ENCODE assay signal across 9 mouse cellular contexts in the genomic region with DNA sequence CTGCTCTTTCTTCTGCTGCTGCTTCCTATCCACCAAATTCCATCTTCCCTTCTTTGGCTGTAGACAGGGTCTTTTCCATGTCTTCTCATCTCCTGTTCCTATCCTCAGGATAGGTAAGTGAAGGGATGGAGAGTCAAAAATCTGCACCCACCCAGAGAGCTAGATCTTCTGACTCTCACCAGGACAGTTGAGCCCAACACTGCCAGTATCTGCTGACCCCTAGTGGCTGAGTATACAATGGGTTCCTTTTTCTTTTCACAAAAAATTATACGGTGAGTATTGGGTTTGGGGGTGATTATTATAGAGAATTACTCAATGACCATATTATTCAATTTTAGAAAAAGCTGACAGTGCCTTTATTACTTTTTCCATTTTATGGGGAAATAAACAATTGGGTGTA.
DNase-seq lines count a peak whose midpoint lies in the region; ATAC-seq lines count a peak whose summit lies in the region.
"Had no signal": no experiment of that assay in that cellular context is flagged by ENCODE, and none has a peak within 500 bp of the region (broad histone marks: within the 10 kb centered on the region; RNA-seq: fewer than 3 reads in every experiment).

No protein-coding gene starts in this region.

- no peaks in the 10 kb centered on the region for H3K27me3 ChIP-seq in forebrain, embryonic 11.5 days (ENCODE audit: control insufficient read depth, insufficient read depth, low read length)
- no peaks in the 10 kb centered on the region for H3K27me3 ChIP-seq in forebrain, embryonic 15.5 days
- no peaks in the 10 kb centered on the region for H3K27me3 ChIP-seq in midbrain, embryonic 12.5 days
- no peaks in the 10 kb centered on the region for H3K27me3 ChIP-seq in midbrain, embryonic 10.5 days (ENCODE audit: low read depth, poor library complexity, severe bottlenecking)
- no peaks in the 10 kb centered on the region for H3K27me3 ChIP-seq in neural tube, embryonic 11.5 days (ENCODE audit: control insufficient read depth, insufficient read depth, low read length)
- H3K27me3 ChIP-seq: limb, embryonic 12.5 days had no signal

- H3K36me3 ChIP-seq in forebrain, embryonic 11.5 days (ENCODE audit: control insufficient read depth, insufficient read depth, low read length), result no peaks in the 10 kb centered on the region
- no peaks in the 10 kb centered on the region for H3K36me3 ChIP-seq in forebrain, embryonic 15.5 days
- no peaks in the 10 kb centered on the region for H3K36me3 ChIP-seq in midbrain, embryonic 12.5 days
- no peaks in the 10 kb centered on the region for H3K36me3 ChIP-seq in midbrain, embryonic 10.5 days
- H3K36me3 ChIP-seq in neural tube, embryonic 11.5 days (ENCODE audit: control insufficient read depth, insufficient read depth, low read length), result no peaks in the 10 kb centered on the region
- H3K36me3 ChIP-seq: limb, embryonic 12.5 days had no signal

- H3K9me3 ChIP-seq in forebrain, embryonic 11.5 days (ENCODE audit: control insufficient read depth, low read length), result no peaks in the 10 kb centered on the region
- no peaks in the 10 kb centered on the region for H3K9me3 ChIP-seq in forebrain, embryonic 15.5 days
- no peaks in the 10 kb centered on the region for H3K9me3 ChIP-seq in midbrain, embryonic 12.5 days
- H3K9me3 ChIP-seq in midbrain, embryonic 10.5 days (replicated peaks), result no peaks in the 10 kb centered on the region
- H3K9me3 ChIP-seq in neural tube, embryonic 11.5 days (ENCODE audit: control insufficient read depth, low read length), result no peaks in the 10 kb centered on the region
- H3K9me3 ChIP-seq: limb, embryonic 12.5 days had no signal

- H3K4me1 ChIP-seq in forebrain, embryonic 11.5 days (replicated peaks; ENCODE audit: control insufficient read depth, insufficient read depth, low read length), result no peaks in the 10 kb centered on the region
- H3K4me1 ChIP-seq in forebrain, embryonic 15.5 days, result no peaks in the 10 kb centered on the region
- no peaks in the 10 kb centered on the region for H3K4me1 ChIP-seq in midbrain, embryonic 12.5 days
- no peaks in the 10 kb centered on the region for H3K4me1 ChIP-seq in midbrain, embryonic 10.5 days
- no peaks in the 10 kb centered on the region for H3K4me1 ChIP-seq in neural tube, embryonic 11.5 days (ENCODE audit: control insufficient read depth, insufficient read depth, low read length)
- H3K4me1 ChIP-seq: limb, embryonic 12.5 days had no signal

- no peak overlapping the region for H3K4me2 ChIP-seq in forebrain, embryonic 11.5 days (ENCODE audit: low read depth, low read length, severe bottlenecking)
- H3K4me2 ChIP-seq in forebrain, embryonic 15.5 days (replicated peaks), result no peak overlapping the region
- no peak overlapping the region for H3K4me2 ChIP-seq in midbrain, embryonic 12.5 days (replicated peaks)
- H3K4me2 ChIP-seq in neural tube, embryonic 11.5 days (ENCODE audit: low read depth), result no peak overlapping the region
- H3K4me2 ChIP-seq: limb, embryonic 12.5 days had no signal

- H3K9ac ChIP-seq in forebrain, embryonic 11.5 days (ENCODE audit: low read length), result no peak overlapping the region
- no peak overlapping the region for H3K9ac ChIP-seq in forebrain, embryonic 15.5 days (replicated peaks)
- no peak overlapping the region for H3K9ac ChIP-seq in midbrain, embryonic 12.5 days (replicated peaks)
- H3K9ac ChIP-seq in neural tube, embryonic 11.5 days (ENCODE audit: low read length), result no peak overlapping the region
- H3K9ac ChIP-seq: limb, embryonic 12.5 days had no signal

- H3K27ac ChIP-seq in forebrain, embryonic 11.5 days (ENCODE audit: low read depth, low read length), result no peak overlapping the region
- H3K27ac ChIP-seq in forebrain, embryonic 15.5 days (replicated peaks), result no peak overlapping the region
- H3K27ac ChIP-seq in midbrain, embryonic 12.5 days (replicated peaks), result no peak overlapping the region
- H3K27ac ChIP-seq in midbrain, embryonic 10.5 days (replicated peaks), result no peak overlapping the region
- H3K27ac ChIP-seq in neural tube, embryonic 11.5 days (ENCODE audit: low read depth, low read length), result no peak overlapping the region
- H3K27ac ChIP-seq: limb, embryonic 12.5 days had no signal

- DNase-seq in forebrain, embryonic 11.5 days (ENCODE audit: low spot score), result peak; percentile 51
- no peak for DNase-seq in midbrain, embryonic 10.5 days (ENCODE audit: low spot score)
- DNase-seq in embryo, embryonic 9.5 days (ENCODE audit: extremely low spot score), result peak; percentile 3
- peak; percentile 13 for DNase-seq in neural tube, embryonic 11.5 days (ENCODE audit: low spot score)
- no peak for DNase-seq in urinary bladder, postnatal 25 days (ENCODE audit: low spot score)
- no peak for DNase-seq in thymus, postnatal 36 days

- no peak overlapping the region for H3K4me3 ChIP-seq in forebrain, embryonic 11.5 days (ENCODE audit: low read depth, low read length)
- no peak overlapping the region for H3K4me3 ChIP-seq in forebrain, embryonic 15.5 days
- H3K4me3 ChIP-seq in midbrain, embryonic 12.5 days, result no peak overlapping the region
- no peak overlapping the region for H3K4me3 ChIP-seq in midbrain, embryonic 10.5 days
- H3K4me3 ChIP-seq in neural tube, embryonic 11.5 days (ENCODE audit: low read depth, low read length), result no peak overlapping the region
- H3K4me3 ChIP-seq: limb, embryonic 12.5 days had no signal

- WGBS in forebrain, embryonic 11.5 days, result 52% methylated on average over 1 of the region's 1 CpGs
- WGBS in forebrain, embryonic 15.5 days, result 31% methylated on average over 1 of the region's 1 CpGs
- 36% methylated on average over 1 of the region's 1 CpGs for WGBS in midbrain, embryonic 12.5 days
- WGBS in midbrain, embryonic 10.5 days, result 29% methylated on average over 1 of the region's 1 CpGs
- 36% methylated on average over 1 of the region's 1 CpGs for WGBS in neural tube, embryonic 11.5 days

- peak; percentile 76; the same call in 1 of the 2 replicates for ATAC-seq in forebrain, embryonic 11.5 days (replicated peaks; ENCODE audit: low FRiP score)
- no peak for ATAC-seq in forebrain, embryonic 15.5 days (replicated peaks)
- ATAC-seq in midbrain, embryonic 12.5 days (ENCODE audit: low FRiP score, low read depth), result peak; percentile 66
- peak; percentile 48; the same call in 1 of the 2 replicates for ATAC-seq in neural tube, embryonic 11.5 days (ENCODE audit: insufficient read depth, low FRiP score, low TSS enrichment)

Comparison
In these comparisons a context has a peak if more than half of its experiments do, and no peak if none do; other contexts are left out.
1. DNase-seq: peak in forebrain, embryonic 11.5 days (single experiment), embryo, embryonic 9.5 days (single experiment) and neural tube, embryonic 11.5 days (single experiment); none in midbrain, embryonic 10.5 days (single experiment), urinary bladder, postnatal 25 days (single experiment) and thymus, postnatal 36 days (0 of 2).